Mouse (Mus musculus) kidney, adult 11 months (tissue): Measurements from ENCODE around the gene Wdr62.

Experiments used
- DNase-seq: peaks from one replicate; pipeline ENCODE4 v3.0.0; 2022

Wdr62 gene

GRCm38 (mm10) chr7:30279951-30280669 lies at the start of gene Wdr62, which contains the start of gene Thap8:
Gene Wdr62 (minus strand): TSS chr7:30280419.
Gene Thap8 (plus strand): TSS chr7:30280094.
- peak; percentile 92 for DNase-seq

GRCm38 (mm10) chr7:30328379-30328778 lies 48.2 kb upstream of the Wdr62 start:
- no peak for DNase-seq

GRCm38 (mm10) chr7:30327140-30327539 lies 46.9 kb upstream of the Wdr62 start:
- DNase-seq = peak; percentile 65

GRCm38 (mm10) chr7:30326427-30326826 lies 46.2 kb upstream of the Wdr62 start:
- no peak for DNase-seq

GRCm38 (mm10) chr7:30325364-30325763 lies 45.1 kb upstream of the Wdr62 start:
- no peak for DNase-seq

- no peak for DNase-seq
Measured at GRCm38 (mm10) chr7:30324300-30324944, 44.2 kb upstream of the Wdr62 start.

- DNase-seq = no peak
Measured at GRCm38 (mm10) chr7:30323795-30324194, 43.6 kb upstream of the Wdr62 start, which contains the start of gene Sdhaf1. Gene Sdhaf1 (minus strand): TSS chr7:30323895.

- no peak for DNase-seq
Measured at GRCm38 (mm10) chr7:30322865-30323264, 42.6 kb upstream of the Wdr62 start.

GRCm38 (mm10) chr7:30322285-30322667 lies 42.1 kb upstream of the Wdr62 start:
- DNase-seq = peak; percentile 98

GRCm38 (mm10) chr7:30321539-30322284 lies 41.5 kb upstream of the Wdr62 start, which contains the start of gene E130208F15Rik:
Gene E130208F15Rik (plus strand): TSS chr7:30321740.
- peak; percentile 92 for DNase-seq

GRCm38 (mm10) chr7:30320946-30321345 lies 40.7 kb upstream of the Wdr62 start:
- DNase-seq = no peak

GRCm38 (mm10) chr7:30318142-30318541 lies 37.9 kb upstream of the Wdr62 start:
- peak; percentile 73 for DNase-seq

GRCm38 (mm10) chr7:30315559-30316529 lies 35.6 kb upstream of the Wdr62 start:
- no peak for DNase-seq

- no peak for DNase-seq
Measured at GRCm38 (mm10) chr7:30314721-30315155, 34.5 kb upstream of the Wdr62 start, which contains the start of gene Syne4. Gene Syne4 (plus strand): TSS chr7:30314807.

GRCm38 (mm10) chr7:30313666-30314320 lies 33.6 kb upstream of the Wdr62 start:
- DNase-seq = peak; percentile 81

GRCm38 (mm10) chr7:30310136-30310535 lies 29.9 kb upstream of the Wdr62 start:
- no peak for DNase-seq

- DNase-seq = no peak
Measured at GRCm38 (mm10) chr7:30309395-30310129, 29.3 kb upstream of the Wdr62 start.

GRCm38 (mm10) chr7:30308076-30309005 lies 28.1 kb upstream of the Wdr62 start, which contains the start of gene Alkbh6:
Gene Alkbh6 (plus strand): TSS chr7:30308717.
- peak; percentile 98 for DNase-seq

- no peak for DNase-seq
Measured at GRCm38 (mm10) chr7:30306083-30306779, 26.0 kb upstream of the Wdr62 start.
